Mouse (Mus musculus) heart, adult 8-10 months (tissue): ENCODE measurements at regions not wholly inside any gene's neighbourhood (a gene's known extent, or its start where the extent isn't known, plus 50 kb on each side); places are given as distances from the start of the nearest gene placed in this dataset.

Source experiments
- DNase-seq: peaks from one replicate; pipeline ENCODE4 v3.0.0; 2022; ENCODE audit warnings: low spot score

DNA sequence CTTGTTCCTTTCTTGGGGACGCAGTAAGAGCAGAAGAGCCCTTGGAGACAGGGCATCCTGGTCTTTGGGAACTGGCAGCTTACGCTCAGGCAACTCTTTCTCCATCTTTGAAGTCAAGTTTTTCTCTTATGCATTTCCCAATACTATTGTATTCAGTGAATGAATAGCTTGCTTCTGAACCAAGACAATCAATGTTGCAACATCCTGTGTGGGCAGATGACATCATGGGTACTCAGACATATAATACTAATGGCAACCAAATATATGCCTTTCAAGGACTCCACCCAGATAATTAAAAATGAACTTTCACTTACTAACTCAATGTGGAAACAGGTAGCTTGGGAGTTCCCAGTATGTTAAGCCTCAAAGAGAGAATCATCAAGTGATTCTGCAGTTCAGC, 104.6 kb downstream of the Ngf start:
- DNase-seq = no peak

DNA sequence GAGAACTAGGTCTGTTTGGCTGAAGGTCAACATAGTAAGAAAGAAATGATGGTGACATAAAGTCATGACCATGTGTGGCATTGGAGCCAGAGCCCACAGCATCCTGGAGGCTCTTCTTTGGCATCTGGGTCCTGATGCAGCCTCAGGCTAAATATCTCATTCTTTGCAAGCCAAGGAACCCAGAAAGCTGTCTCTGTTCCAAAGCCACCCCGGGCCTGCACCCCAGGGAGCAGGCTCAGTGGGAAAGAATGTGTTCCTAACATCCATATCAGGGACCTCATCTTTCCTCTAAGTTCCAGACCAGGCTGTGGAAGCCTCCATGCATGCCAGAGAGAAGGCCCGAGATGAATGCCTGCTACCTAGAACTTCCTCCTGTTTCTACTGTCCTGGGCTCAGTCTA, 107.2 kb downstream of the Ngf start:
- DNase-seq = no peak

DNA sequence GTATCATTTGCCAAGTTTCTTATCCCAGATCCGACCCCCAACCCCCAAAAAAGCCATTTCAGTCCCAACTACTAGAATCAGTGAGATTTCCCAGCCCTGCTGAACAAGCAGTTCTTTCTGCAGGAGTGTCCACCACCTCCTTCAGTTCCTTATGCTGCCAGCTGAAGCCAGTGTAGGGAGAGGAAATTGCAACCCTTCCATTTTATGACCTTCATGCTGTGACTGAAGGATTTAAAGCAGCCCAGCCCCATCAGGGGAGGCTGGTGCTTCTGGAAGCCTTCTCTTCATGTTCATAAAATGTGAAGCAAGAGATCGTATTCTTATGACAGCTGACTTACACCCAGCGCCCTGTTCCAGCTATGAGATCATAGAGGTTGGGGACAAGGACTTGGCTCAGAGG, 112.1 kb downstream of the Ngf start:
- DNase-seq = no peak

DNA sequence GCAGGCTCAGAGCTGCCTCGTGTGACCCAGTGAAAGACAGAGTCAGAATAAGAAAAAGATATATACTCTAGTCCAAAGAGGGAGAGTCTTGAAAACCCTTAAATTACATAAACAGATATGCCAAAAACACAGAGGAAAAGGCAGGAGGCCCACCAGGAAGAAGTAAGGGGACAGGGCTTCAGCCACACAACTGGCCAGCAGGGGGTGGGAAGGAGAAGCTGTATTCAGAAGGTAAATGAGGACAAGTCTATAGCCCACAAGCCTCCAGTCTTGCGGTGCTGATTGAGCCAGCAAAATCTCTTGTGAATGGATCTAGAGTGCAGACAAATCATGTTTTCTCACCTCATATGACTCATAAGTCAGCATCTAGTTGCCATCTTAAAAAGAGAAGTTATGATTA, 115.4 kb downstream of the Ngf start:
- no peak for DNase-seq

DNA sequence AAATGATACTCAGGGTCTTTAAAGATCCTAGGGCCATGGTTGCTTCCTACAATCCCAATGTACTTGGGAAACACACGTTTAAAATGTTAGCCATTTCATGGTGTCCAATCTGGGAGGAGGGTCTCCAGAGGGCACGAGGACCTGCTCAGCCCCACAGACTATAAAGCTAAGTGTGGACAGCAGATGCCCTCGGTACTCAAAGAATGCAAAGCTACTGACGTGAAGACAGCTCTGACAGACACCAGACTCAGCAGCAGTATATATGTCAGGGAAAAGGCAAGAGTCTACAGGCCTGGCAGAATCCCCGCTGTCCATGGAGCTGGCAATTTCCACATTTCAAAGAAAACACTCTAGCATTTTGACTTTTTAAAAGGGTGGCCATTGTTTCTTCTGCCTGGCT, 116.5 kb downstream of the Ngf start:
- no peak for DNase-seq

DNA sequence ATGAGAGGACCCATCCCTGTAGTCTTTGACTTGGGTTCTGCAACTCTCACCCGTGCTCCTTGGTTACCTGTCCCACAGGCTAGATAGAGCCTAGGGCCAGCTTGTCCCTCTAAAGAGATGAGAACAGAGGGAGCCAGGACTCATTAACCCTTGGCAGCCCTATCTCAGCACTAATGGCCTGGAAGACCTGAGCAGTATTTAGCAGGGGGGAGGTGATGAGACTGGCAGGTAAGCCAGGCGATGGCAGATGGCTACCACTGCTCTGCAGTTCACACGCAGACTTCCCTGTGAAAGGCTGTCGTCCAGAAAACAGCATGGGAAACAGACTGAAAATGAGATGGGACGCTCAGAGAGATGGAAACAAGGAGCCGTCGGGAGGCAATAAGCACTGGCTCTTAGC, 122.3 kb downstream of the Ngf start:
- no peak for DNase-seq

DNA sequence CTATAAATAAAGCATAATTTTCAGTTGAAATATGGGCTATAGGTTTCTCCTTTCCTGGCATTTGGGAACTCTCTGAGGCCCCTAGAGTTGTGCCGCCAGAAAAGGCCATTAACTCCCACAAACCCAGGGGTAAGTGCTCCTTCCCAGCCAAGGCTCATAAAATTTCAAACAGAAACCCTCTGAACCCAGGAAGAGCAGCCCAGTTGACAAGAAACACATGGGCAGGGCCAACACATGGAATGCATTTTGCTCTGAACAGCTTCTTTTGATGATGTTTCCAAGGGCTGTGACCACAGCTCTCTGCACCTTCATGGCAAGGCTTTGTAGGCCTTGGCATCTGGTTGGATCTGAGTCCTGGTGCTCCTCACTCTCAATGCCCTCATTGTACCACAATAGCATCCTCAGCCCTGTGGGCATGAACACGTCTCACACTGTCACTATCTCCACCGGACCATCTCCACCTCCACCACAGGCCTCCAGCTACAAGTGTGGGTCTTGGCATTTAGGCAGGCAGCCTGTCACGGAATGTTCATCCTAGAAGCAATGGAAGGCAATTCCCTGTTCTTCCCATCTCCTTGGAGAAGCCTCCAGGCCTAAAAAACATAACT, 127.3 kb downstream of the Ngf start:
- no peak for DNase-seq

DNA sequence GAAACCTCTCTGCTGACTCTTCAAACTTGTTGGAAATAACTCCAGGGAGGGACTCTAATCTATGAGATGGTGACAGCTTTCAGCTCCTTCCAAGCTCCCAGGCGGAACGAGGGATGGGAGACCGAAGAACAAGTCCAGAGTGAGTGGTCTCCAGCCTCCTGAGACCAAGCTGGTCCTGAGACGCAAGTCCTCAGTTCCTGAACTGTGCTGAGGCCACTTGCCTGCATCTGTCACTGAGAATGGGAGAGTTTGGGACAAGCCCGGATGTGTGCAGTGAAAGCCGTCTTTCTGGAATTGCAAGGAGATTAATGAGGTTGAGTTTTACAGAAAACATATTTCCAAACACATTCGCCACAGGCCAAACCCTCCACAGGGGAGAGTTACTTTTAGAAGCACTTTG, 129.3 kb downstream of the Ngf start:
- no peak for DNase-seq

DNA sequence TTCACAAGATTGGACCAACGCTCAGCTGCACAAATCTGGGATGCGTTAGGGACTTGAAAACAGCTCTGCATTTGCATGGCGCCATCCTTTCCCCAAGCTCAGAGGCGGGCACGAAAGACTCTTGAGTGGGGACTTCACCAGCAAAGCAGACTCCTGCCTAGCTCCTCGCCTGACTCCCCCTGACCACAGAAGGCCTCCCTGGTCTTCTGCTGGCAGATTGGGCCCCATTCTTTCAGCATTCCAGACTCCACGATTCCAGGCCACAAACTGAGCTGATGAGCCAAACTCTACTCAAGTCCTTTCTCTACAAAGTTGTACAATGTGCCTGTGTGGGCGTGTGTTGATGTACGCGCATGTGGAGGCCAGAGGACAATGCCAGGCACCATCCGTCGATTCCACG, 131.6 kb upstream of the Tspan2 start:
- DNase-seq = no peak

DNA sequence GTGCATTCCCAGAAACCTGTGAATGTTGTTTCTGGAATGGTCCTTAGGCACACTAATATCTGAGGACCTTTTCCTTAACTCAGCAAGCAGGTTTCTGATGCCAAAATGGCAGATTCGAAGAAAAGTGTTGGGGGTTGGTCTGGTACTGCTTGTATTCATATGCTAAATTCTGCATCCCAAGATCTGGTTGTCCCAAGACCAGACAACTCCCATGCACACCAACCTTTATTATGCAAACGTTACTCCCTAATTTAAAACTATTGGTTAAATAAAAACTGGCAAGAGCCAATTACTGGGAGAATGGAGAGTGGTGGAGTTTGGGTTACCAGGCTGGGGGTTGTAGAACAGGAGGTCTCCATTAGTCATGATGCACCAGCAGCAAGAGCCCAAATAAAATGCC, 129.0 kb upstream of the Tspan2 start:
- no peak for DNase-seq

DNA sequence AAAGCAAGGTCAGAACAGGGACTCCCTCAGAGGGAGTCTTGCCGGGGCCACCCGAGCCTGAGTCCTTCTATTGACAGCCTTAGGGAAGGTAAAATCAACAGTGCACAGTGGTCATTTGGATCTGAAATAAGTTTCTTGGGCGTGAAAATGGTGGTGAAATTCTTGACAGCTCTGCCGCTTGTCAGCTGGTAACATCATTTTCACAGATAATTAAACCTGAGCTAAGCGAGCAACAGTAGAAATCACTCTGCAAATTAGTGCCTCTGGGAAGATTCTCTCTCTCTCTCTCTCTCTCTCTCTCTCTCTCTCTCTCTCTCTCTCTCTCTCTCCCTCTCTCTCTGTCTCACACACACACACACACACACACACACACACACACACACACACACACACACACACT, 123.4 kb upstream of the Tspan2 start:
- no peak for DNase-seq

DNA sequence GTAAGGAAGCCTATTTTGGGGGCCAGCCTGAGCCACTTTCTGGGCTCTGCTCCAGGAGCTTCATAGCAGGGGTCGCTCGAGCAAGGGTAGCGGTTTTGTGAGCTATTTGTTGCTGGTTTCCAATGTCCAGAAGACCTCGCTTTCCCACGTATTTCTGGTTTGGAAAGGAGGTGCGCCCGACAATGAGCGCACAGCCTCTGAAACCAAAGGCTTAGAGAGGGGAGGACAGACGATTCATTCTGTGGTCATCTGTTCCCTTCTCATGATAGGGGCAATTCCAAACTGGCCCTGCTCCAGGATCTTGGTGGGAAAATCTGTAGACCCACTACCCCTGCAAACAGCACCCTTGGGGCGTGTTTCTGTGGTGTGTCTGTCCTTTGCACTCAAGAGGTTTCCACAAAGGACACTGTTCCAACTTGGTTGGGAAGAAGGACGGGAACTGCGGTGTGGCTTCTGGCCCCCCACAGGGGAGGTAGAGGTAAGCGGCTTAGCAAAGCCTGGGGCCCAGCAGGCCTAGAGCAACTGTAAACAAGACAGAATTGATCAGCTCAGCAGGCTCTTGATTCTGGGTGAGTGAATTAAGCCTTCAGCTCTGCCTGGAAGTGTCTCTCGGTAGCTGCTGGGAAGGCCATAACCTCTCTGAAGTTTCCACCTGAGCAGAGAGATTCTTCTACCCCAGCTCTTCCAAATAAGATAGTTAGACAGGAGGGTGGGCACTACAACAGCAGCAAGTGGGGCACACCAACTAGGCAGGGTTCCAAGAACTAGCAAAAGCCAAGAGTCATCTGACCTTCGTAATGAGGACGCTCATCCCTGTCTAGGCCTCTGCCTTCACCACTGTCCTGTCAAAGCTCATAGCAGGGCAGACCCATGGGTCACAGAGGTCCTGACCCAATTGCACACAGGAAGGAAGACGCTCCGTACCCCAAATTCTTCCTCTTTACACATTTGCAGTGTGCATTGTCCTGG, 122.6 kb upstream of the Tspan2 start:
- no peak for DNase-seq

DNA sequence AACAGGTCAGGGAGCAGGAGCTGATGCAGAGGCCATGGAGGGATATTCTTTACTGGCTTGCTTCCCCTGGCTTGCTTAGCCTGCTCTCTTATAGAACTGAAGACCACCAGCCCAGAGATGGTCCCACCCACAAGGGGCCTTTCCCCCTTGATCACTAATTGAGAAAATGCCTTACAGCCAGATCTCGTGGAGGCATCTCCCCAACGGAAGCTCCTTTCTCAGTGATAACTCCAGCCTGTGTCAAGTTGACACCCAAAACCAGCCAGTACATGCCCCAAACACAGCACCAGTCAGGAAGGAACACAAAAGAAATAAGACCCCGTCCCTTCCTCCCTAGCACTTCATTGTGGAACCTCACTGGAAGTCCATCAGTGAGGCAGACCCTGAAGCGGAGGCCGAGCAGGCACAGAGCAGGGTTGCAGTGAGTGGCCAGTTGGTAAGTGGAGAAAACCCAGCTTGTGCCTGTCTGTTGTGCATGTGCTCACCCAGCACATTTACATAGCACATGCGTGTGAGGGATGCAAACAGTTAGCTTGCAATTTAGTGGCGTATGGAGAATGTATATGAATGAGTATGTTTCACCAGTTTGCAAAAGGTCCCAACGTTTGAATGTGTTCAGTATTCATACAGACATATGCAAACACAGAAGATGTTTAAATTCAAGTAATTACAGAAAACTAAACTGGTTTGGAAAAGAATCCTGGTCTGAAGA, 114.5 kb upstream of the Tspan2 start:
- no peak for DNase-seq

DNA sequence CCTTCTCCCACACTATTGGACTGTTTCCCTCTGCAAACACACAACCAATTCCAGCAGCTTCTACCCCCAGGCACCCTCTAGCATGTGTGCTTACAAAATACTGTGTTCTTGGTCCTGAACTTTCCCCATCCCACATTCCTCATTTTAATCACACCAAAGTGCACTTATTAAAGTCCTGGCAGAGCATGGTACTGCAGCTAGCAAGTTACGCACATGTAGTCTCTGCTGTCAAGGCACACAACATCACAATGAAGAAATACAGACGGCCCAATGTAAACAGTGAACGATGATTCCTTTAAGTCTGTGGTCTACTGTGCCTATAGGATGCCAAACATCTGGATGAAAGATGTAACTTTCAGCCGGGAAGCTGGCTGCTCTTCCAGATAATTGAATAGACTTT, 98.3 kb upstream of the Tspan2 start:
- DNase-seq = no peak

DNA sequence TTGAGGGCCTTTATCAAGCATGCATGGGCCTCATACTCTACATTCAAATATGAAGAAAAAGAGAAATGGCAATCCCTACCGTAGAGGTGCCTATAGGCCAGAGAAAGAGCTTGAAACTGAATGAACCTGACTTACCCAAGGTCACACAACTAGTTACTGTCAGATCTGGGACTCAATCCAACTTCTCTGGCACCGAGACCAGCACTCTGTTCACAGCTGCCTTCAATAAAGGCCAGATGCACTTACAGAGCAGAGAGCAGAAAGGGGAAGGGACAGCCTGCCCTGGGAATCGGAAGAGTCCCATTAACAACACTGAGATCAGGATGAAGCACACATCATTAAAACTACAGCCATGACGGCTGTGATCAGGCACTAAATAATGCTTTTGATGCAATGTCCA, 97.7 kb upstream of the Tspan2 start:
- peak; percentile 31 for DNase-seq

DNA sequence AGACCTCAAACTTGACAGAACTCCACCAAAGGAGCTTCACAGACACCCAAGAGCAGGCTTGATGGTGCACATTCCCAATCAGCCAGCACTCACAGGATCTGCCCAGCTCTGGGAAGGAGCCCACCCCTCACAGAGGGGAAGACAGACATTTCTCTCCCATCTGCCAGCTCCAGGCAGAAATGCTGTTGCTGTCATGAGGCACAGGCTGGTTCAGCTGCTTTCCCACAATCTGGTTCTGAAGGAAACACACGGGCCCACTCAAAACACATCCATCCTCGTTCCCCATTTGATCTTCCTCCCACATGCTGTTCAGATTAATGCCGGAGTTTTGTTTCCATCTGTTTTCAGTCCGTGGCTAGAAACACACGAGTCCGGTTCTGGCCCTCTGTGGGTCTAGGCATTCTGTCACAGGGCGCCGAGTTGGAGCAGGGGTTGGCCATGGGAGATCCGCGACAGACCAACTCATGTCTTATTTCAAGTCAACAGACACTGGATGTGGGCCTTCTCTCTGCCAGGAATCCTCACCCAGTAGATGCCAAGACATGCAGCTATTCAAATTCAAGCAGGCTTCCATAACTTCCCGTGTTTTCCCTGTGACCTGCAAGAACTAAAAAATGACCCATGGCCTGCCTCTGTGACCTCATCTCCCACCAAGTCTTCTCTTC, 89.9 kb upstream of the Tspan2 start:
- DNase-seq = no peak

DNA sequence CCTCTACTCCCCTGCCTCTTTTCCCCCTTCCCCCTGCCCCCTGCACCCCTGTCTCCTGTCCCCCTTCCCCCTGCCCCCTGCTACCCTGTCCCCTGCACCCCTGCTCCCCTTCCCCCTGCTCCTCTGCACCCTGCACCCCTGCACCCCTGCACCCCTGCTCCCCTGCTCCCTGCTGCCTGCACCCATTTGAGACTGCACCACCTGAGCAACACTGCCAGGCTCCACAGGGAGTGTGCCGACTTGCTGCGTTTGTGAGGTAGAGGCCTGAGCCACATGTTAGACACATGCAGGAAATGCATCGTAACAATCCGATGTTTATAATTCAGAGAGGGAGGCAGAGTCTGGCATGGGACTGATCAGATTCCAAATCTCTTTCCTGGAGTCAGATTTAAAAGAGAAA, 85.9 kb upstream of the Tspan2 start:
- no peak for DNase-seq

DNA sequence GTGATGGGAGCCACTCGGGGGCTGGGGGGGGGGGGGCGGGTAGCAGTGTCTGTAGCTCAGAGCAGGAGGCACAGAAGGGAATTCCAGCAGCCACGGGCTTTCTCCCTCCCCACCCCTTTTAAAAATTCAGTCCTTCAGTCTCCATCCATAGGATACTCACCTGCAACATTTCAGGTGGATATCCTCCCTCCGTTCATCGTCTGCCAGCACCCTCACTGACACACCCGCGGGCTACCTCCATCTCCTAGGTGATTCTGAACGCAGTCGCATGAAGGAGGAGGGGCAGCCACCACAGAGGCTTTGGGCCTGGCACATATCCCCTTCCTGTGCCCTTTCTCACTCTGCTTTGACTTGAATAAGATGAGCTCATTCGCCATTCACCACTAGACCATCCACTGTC, 79.4 kb upstream of the Tspan2 start:
- DNase-seq = no peak

DNA sequence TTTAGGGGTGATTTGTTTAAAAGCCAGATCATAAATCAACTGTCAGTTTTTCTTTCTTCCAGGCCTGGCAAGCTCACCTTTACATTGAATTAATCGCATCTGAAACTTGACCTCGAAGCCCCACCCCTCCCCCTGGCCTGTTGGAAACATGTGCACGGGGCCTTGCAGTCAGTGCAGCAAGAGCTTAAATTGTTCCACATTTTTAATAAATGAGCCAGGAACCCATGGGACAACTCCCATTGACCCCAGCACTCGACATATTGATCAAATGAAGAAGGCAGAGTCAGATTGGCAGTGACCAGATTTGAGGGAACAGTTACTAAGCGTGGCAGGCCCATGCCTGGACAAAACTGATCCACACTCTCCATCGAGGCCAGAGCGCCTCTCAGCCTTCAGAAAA, 77.2 kb upstream of the Tspan2 start:
- DNase-seq = no peak

DNA sequence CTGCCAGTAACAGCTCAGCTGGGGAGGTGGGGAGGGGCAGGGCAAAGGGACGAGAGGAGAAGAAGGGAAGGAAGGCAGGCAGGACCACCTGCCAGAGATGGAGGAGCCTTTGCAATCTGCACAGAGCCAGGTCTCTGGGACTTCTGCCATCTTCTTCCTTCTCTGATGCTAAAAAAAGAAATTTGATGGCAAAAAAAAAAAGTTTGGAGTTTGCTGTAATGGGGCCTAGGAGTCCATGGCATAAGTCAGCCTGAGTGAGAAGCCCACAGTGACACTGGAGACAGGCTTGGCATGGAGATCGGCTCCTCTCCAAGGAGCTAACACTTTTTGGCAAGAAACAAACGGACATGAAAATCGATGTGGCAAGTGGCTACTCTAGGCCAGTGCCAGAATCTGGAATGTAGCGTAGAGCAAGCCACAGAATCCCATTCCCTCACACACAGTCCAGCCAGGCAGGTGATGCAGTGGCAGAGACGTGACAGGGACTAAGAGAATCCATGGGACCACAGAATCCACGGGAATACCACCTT, 76.7 kb upstream of the Tspan2 start:
- no peak for DNase-seq

DNA sequence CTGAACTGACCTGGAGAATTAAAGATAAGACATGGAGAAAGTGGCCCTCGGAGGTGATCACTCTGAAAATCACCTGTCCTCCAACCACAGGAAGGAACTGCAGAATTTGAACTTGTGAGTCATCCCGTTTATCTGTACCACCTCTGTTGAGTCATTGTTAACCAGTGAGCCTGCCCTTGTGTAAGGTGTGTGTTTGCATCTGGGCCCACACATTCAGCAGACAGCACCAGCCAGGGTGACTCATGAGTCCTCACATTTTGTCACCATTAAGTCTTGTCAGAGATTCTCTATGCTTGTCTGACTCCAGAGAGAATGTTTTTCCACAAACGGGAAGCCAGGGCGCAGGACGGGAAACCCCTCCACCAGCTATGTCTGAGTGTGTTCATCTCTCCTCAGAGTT, 75.0 kb upstream of the Tspan2 start:
- DNase-seq = no peak

DNA sequence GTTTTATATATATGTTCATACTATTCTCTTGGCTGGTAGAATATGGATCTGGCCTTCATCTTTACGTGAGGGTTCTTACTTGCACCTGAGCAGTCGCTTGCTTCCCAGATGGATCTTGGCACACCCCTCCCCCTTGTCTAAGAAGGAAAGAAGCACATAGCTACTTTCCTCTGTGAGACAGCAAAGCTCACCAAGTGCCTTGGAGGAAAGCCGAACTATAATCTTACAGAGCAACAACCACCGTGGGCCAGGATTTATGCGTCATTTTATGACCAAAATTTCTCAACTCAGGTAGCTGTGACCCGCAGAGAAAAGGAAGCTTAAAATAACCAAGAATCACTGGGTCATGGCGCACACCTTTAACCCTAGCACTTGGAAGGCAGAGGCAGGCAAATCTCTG, 73.0 kb upstream of the Tspan2 start:
- no peak for DNase-seq
